Mouse (Mus musculus) forebrain, postnatal 0 days (tissue): Measurements from ENCODE around the gene Galnt4. TPM values are rescaled to one million over a fixed set of nuclear protein-coding genes. Genes with fewer than 3 reads are reported as not detected.

Source experiments
- ATAC-seq: fragments of 200-750 bp; cut with Nextera tagmentation; 2 replicates; pipeline ENCODE4 v1.8.0; 2017; ENCODE audit warnings: mild to moderate bottlenecking, moderate library complexity
- DNase-seq: peaks from one replicate; pipeline ENCODE4 v3.0.0-alpha.2; 2015
- H3K27ac ChIP-seq: fragments of 300-500 bp; sonication (generic); 2 replicates; pipeline ENCODE4 v1.5.1; 2014; ENCODE audit warnings: low read depth, mild to moderate bottlenecking, antibody characterized with exemption, low read length, moderate library complexity, mixed read lengths
- H3K27me3 ChIP-seq: fragments of 300-500 bp; sonication (generic); 2 replicates; pipeline ENCODE4 v1.6.1; 2014; ENCODE audit warnings: mild to moderate bottlenecking, low read length, mixed read lengths; ENCODE audit not compliant: insufficient read depth
- H3K36me3 ChIP-seq: fragments of 300-500 bp; sonication (generic); 2 replicates; pipeline ENCODE4 v1.6.1; 2014; ENCODE audit warnings: mild to moderate bottlenecking, moderate library complexity; ENCODE audit not compliant: insufficient read depth
- H3K4me1 ChIP-seq: fragments of 300-500 bp; sonication (generic); 2 replicates; pipeline ENCODE4 v1.6.1; 2014; ENCODE audit warnings: antibody characterized with exemption; ENCODE audit not compliant: insufficient read depth
- H3K4me2 ChIP-seq: fragments of 300-500 bp; sonication (generic); 2 replicates; pipeline ENCODE4 v1.6.1; 2014; ENCODE audit warnings: low read depth, mild to moderate bottlenecking, moderate library complexity
- H3K4me3 ChIP-seq: fragments of 300-500 bp; sonication (generic); 2 replicates; pipeline ENCODE4 v1.5.1; 2014; ENCODE audit warnings: low read depth, low read length, mixed read lengths
- H3K9ac ChIP-seq: fragments of 300-500 bp; sonication (generic); 2 replicates; pipeline ENCODE4 v1.6.1; 2014; ENCODE audit warnings: mild to moderate bottlenecking
- H3K9me3 ChIP-seq: fragments of 300-500 bp; sonication (generic); 2 replicates; pipeline ENCODE4 v1.6.1; 2016; ENCODE audit warnings: low read length
- CTCF ChIP-seq: sonication (generic); IDR thresholded peaks from 2 replicates; pipeline ENCODE4 v1.5.1; 2016; ENCODE audit warnings: antibody characterized with exemption, control low read depth, low read depth
- WGBS: fragments of 180-500 bp; shearing (Covaris S2); extraction: QIAGEN DNeasy Blood & Tissue Kit; methylation state at CpG from one replicate; pipeline ENCODE4 v1.1.7; 2014; 5-methylcytosine and 5-hydroxymethylcytosine counted together
- polyA plus RNA-seq: library from polyadenylated mRNA; unstranded; fragments of >200 nt; fragmentation: Nextera tagmentation; extraction: Ambion mirVana; gene quantifications from 2 replicates; pipeline ENCODE4 v1.2.1, GENCODE M21; 2015
- total RNA-seq: library from RNA; depleted of rRNA; stranded (reverse); fragments of >200 nt; gene quantifications from 2 replicates; pipeline ENCODE4 v1.2.3, GENCODE M21; 2014

The Galnt4 gene
- total and polyA plus RNA-seq, 2 experiments from 2014 or later: 2.1 to 5.3 TPM

DNA sequence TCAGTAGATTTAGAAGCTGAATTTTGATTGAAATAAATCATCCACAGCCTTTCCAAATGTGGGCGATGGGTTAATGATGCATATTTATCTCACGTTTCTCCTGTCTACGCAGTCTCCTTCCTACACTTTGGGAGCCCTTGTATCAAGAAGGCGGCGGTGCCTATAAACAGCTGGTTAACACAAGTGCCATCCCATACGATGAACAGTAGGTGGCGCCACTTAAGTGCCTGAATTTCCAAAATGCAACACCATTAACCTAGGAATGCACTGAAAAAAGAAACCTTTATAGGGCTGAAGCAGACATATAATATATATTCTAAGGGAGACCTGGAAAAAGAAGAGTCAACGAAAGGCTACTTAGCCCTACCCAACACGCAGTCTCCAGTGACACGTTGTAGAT is 10.6 kb upstream of the Galnt4 start:
- Histone ChIP-seq H3K36me3 (no peaks in the 10 kb centered on the region), H3K9ac (no peak overlapping the region), H3K4me3 (no peak overlapping the region), H3K27me3 (no peaks in the 10 kb centered on the region), H3K4me1 (no peaks in the 10 kb centered on the region), H3K27ac (no peak overlapping the region), H3K4me2 (no peak overlapping the region), H3K9me3 (no peaks in the 10 kb centered on the region)
- peak; percentile 67 for TF ChIP-seq CTCF
- 71% methylated on average over 10 of the region's 10 CpGs for WGBS
- no peak for ATAC-seq
- peak; percentile 33 for DNase-seq

- H3K9ac ChIP-seq: no peak overlapping the region
- no peaks in the 10 kb centered on the region for H3K27me3 ChIP-seq
- no peak overlapping the region for H3K27ac ChIP-seq
- TF ChIP-seq CTCF: no peak
- WGBS: 84% methylated on average over 3 of the region's 3 CpGs
- no peaks in the 10 kb centered on the region for H3K9me3 ChIP-seq
- H3K4me3 ChIP-seq: no peak overlapping the region
- H3K4me1 ChIP-seq: peaks cover 6% of the 10 kb centered on the region; the same call in 1 of the 2 replicates
- ATAC-seq: no peak
- peaks cover 5% of the 10 kb centered on the region; the same call in 1 of the 2 replicates for H3K36me3 ChIP-seq
- DNase-seq: no peak
- H3K4me2 ChIP-seq: no peak overlapping the region; the same call in 1 of the 2 replicates
These were observed 2.4 kb upstream of the Galnt4 start for GRCm38 (mm10) chr10:99105522-99105921.

DNA sequence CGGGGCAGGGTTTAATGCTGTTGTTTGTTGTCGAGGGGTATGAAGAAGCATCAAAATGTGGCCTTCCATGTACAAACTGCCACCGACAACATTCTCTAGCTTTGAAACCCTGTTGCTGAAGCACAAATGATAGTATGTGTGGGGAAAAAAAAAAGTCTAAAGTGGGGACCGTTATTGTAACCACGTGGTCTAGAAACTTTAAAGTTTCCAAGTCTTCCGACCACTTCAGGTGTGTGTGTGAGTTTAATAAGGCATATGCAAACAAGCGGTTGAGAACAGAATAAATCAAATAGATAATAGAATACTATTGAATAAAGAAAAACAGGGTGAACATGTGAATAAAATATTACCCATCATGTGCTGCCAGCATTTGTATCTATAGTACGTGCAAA is 1.7 kb upstream of the Galnt4 start:
- H3K9me3 ChIP-seq: no peaks in the 10 kb centered on the region
- H3K27ac ChIP-seq: peak overlapping the region; percentile 97; the same call in 1 of the 2 replicates
- peak overlapping the region; percentile 100 for H3K4me3 ChIP-seq
- ATAC-seq (no peak), DNase-seq (no peak)
- H3K4me2 ChIP-seq: peak overlapping the region; percentile 87
- TF ChIP-seq CTCF: no peak
- H3K36me3 ChIP-seq: peaks cover 9% of the 10 kb centered on the region; the same call in 1 of the 2 replicates
- peak overlapping the region; percentile 88 for H3K9ac ChIP-seq
- 17% methylated on average over 8 of the region's 8 CpGs for WGBS
- no peaks in the 10 kb centered on the region for H3K27me3 ChIP-seq
- peaks cover 6% of the 10 kb centered on the region; the same call in 1 of the 2 replicates for H3K4me1 ChIP-seq

- ATAC-seq (peak; percentile 97), DNase-seq (peak; percentile 93)
- Histone ChIP-seq H3K9me3 (no peaks in the 10 kb centered on the region), H3K4me3 (peak within 1 kb of the TSS; percentile 100), H3K36me3 (peaks cover 9% of the 10 kb centered on the region; the same call in 1 of the 2 replicates), H3K4me1 (peaks cover 6% of the 10 kb centered on the region; the same call in 1 of the 2 replicates), H3K27me3 (no peaks in the 10 kb centered on the region), H3K9ac (peak within 1 kb of the TSS; percentile 88), H3K27ac (peak within 1 kb of the TSS; percentile 97), H3K4me2 (peak within 1 kb of the TSS; percentile 87)
- 2% methylated on average over 105 of the region's 106 CpGs for WGBS
- TF ChIP-seq CTCF: 0 out of 2 replicates have a peak, but pooled peaks have one; percentile 2
These were observed 992 bp upstream of the Galnt4 start, which contains the start of gene Poc1b for GRCm38 (mm10) chr10:99106703-99107631. Gene Poc1b (plus strand): TSS chr10:99107036.

DNA sequence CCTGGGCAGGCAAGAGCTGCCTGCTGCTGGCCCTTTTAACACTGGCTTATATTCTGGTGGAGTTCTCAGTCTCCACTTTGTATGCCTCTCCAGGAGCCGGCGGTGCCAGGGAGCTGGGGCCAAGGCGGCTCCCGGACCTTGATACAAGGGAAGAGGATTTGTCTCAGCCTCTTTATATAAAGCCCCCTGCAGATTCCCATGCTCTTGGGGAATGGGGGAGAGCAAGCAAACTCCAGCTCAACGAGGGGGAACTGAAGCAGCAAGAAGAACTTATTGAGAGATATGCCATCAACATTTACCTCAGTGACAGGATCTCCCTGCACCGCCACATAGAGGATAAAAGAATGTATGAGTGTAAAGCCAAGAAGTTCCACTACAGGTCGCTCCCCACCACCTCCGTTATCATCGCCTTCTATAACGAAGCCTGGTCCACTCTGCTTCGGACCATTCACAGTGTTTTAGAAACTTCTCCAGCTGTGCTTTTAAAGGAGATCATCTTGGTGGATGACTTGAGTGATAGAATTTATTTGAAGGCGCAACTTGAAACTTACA is 548 bp downstream of the Galnt4 start:
- H3K27ac ChIP-seq: no peak overlapping the region
- H3K27me3 ChIP-seq: no peaks in the 10 kb centered on the region
- 30% methylated on average over 12 of the region's 12 CpGs for WGBS
- H3K4me3 ChIP-seq: peak overlapping the region; percentile 100
- peak overlapping the region; percentile 87 for H3K4me2 ChIP-seq
- no peak for TF ChIP-seq CTCF
- no peak for DNase-seq
- H3K4me1 ChIP-seq: peaks cover 6% of the 10 kb centered on the region; the same call in 1 of the 2 replicates
- peaks cover 9% of the 10 kb centered on the region; the same call in 1 of the 2 replicates for H3K36me3 ChIP-seq
- no peaks in the 10 kb centered on the region for H3K9me3 ChIP-seq
- ATAC-seq: no peak
- H3K9ac ChIP-seq: no peak overlapping the region

DNA sequence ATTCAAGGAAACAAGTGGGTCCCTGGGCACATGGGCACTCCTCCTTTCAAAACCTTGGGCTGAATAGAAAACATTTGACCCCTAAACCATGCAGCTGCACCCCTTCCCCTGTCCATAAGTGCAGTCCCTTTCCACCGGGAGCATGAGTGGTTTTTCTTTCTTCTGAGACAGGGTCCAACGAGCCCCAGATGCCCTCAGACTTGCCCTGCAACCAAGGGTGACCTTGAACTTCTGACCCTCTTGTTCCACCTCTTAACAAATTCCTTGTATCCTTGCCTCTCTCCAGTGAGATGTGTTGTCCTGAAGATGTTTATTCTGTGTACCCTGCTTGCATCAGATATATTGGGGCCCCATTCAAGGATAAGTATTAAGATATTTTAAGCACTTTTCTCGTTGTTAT is 5.6 kb downstream of the Galnt4 start:
- Histone ChIP-seq H3K36me3 (peaks cover 9% of the 10 kb centered on the region; the same call in 1 of the 2 replicates), H3K4me2 (no peak overlapping the region), H3K9ac (no peak overlapping the region), H3K27me3 (no peaks in the 10 kb centered on the region), H3K9me3 (no peaks in the 10 kb centered on the region), H3K4me1 (peaks cover 2% of the 10 kb centered on the region; the same call in 1 of the 2 replicates), H3K27ac (no peak overlapping the region), H3K4me3 (no peak overlapping the region)
- ATAC-seq: no peak
- 60% methylated on average over 3 of the region's 3 CpGs for WGBS
- DNase-seq: no peak
- no peak for TF ChIP-seq CTCF
